Mouse (Mus musculus) retina, postnatal 1 day (tissue): ENCODE measurements at regions not wholly inside any gene's neighbourhood (a gene's known extent, or its start where the extent isn't known, plus 50 kb on each side); places are given as distances from the start of the nearest gene placed in this dataset.

Experiments used
- DNase-seq: peaks from one replicate; pipeline ENCODE4 v3.0.0-alpha.2; 2012

DNA sequence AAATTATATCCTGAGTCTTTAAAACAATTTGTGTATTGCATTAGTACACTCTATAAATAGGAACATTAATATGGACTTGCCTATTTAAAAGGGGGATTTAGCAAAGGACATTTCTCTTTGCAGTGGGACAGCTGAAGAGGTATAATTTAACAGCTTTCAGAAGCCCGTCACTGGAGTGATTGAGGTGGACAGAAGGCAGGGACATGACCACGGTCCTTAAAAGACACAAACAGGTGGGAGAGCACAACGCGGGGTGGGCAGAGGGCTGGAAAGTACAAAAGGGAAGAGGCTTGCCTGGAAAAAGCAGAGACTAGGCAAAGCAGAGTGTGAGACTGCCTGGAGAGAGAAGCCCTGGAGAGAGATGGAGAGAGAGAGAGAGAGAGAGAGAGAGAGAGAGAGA, 51.9 kb upstream of the Pkhd1 start:
- DNase-seq: no peak

DNA sequence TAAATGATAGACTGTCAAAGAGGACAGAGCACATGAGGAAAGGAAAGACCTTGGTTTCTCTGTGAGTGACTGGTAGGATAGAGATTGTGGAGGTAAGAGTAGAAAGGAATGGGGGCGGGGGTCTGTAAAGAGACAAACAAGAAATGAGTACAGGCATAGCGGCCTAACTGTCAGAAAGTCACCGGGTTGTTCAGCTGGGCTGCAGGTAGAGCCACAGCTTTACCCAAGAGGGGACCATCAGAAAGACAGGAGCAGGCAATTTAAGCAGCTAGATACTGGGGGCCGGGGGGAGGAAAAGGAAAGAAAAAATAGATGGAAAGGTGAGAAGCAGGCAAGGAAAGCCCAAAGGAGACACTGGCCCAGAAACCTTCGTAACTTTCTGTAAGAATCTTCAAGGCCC, 52.6 kb upstream of the Pkhd1 start:
- no peak for DNase-seq

DNA sequence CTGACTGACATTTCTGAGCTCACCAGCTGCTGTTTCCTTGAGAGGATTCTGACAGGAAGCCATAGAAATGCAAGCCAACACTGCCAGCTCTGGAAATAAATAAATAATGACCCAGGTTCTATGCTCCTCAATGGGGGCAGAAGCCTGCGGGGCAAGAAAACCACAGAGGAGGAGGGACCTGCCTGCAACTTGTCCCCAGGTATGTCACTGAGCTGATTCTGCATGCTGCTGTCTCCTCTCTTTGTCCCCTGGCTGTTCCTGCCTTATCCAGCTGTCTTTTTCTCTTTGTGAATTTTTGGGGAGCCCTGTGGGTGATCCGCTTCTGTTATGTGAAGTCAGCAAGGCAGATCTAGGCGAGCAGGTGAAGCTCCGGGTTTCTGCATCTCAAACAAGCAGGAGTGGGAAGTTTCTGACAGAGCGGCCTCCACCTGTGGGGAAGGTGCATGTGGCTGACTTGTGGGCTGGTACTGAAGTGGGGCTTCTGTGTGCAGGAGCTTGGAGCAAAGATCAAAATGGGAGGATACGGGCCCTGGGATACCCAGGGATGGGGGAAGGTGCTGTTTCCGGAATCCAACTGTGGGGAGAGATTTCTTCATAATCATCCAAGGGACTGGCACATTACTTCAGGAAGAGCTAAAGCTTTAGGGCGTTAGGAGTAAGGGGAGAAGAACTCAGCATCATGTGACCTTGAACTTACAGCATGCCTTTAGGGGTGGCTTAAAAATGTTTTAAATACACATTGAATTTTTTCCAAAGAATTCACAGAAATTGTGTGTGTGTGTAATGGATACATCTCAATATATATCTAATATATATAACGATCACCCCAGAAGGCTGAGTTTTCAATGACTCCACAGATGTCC, 53.3 kb upstream of the Pkhd1 start:
- peak; percentile 10 for DNase-seq

DNA sequence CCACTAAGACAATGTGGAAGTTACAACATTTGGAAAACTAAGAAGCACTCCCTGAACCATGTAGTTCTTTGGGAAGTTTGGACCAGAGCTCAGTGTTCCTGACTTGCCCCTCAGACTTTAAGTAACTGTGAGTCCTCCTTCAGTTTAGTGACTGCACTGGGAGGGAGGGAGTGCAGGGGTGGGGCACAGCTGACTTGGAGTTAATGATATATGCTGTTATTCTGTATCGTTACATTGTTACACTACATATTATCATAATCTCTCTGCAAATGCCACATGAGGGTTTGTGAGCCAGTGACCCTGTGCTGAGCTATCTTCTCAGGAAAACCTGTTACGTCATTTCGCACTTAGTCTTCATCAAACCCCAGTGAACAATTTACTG, 53.9 kb upstream of the Pkhd1 start:
- DNase-seq: no peak

DNA sequence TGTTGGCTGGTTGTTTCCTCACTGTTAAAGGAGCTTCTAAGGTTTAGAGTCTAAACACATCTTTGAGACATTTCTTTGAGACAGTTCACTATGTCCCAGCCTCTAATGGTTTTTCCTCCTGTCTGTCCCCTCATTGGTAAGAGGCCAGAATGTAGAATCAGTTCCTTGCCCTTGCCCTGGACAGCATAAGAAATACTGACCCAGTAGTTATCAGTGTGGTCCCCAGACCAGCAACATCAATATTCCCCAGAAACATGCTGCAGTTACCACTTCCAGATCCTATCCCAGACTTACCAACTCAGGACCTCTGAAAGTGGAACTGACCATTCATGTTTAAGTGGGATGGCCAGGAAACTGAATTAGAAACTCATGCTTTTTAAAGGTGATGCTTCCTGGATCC, 54.4 kb upstream of the Pkhd1 start:
- DNase-seq: no peak

DNA sequence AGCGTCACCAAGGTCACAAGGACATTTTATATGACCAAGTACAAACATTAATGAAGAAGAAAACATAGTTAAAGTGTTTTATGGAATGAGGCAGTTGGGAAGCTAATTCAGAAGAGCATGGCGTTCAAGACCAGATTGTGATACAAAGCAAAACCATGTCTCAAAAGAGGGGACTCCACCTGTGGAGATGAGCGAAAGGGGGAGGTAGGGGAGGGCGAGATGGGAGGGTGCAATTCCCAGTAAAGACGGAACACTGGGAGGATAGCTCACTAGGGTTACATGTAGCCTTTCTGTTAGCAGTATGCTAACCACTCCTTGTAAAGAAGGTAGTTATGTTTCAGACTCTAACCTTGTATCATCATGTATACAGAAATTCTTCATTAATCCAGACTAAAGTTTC, 55.1 kb upstream of the Pkhd1 start:
- DNase-seq: no peak

DNA sequence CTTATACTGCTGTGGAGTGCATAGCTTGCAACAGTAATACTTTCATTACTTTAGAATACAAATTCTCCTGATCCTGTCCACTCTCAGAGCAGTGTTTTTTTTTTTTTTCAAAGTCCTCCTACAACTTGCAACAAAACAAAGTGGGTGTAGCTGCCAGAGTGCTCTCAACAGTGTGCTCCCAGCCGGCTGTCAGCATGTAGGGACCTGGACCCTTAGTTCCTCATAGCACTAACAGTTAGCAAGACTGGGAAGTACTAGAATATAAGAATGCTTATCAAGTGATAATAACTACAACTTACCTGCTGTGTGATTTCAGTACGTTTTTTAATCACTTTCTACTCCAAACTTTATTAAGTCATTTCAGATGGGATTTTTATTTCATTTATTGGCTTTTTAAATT, 55.5 kb upstream of the Pkhd1 start:
- no peak for DNase-seq

DNA sequence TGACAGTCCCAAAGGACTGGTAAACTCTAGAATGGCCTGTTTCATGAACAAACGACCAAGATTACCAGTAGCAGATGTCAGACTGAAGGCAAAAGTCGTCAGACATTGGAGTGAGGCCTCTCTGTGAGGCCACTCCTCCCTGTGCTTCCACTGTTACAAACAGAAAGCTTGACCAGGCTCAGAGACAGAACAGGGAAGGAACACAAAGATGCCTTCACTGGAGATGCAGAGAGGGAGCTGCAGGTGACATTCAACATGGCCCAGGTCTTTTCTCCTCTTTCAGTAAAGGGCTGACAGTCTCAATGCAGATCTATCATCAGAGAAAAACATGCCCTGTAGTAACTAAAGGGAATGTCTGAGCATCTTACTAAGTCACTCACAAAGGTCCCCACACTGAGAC, 56.1 kb upstream of the Il17a start:
- no peak for DNase-seq

DNA sequence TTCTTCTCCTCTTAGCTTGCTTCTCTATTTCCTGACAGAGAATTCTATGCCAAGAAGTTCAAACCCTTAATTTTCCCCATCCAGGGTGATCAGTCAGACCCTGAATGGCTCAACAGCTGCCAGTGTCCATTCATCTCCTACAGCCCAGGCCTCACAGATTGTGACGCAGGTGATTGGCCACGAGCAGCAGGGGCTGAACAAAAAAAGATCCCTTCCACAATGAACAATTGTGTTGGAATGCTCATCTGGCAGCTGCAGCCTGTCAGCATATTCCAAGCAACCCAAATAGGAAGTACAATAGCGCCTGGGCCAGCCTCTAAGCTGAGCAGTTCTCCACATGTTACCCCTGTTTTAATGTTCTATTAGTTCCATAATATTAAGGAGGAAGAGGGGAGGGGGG, 52.7 kb upstream of the Il17a start:
- peak; percentile 87 for DNase-seq

DNA sequence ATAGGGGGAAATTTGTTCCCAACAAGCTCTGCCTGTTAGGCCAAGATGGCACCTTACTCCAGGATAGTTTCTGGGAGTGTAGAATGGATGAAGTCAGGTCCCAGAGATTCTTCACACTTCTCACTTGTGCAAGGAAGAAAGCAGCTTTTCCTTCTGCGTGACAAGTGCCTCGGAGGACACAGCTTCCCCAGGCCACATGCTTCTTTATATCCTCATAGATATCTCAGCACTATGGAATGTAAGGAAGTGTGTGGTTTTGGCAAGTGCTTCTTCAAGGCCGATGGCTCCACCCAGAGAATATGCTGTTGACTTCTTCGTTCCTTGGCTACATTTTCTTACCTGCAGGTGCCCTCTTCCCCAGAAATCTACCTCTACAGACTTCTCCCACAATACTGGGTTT, 51.9 kb upstream of the Il17a start:
- DNase-seq: no peak

DNA sequence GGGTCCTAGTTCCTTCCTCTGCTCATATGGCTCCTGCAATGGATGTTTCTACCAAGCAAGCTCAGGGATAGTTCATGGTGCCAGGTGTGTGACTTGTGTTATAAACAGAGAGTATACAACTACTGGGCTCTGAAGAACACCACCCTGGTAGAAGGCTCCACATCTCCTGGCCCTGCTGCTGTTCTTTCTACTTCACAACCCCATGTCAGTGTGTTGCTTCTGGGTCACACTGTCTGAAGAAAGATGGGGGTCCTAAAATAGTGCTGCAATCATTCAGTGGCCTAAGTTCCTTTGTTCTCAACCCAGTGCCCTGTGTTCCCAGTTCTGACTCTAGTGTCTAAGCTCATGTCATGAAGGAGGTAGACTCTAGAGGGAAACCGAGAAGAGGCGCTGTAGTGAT, 51.4 kb upstream of the Il17a start:
- no peak for DNase-seq

DNA sequence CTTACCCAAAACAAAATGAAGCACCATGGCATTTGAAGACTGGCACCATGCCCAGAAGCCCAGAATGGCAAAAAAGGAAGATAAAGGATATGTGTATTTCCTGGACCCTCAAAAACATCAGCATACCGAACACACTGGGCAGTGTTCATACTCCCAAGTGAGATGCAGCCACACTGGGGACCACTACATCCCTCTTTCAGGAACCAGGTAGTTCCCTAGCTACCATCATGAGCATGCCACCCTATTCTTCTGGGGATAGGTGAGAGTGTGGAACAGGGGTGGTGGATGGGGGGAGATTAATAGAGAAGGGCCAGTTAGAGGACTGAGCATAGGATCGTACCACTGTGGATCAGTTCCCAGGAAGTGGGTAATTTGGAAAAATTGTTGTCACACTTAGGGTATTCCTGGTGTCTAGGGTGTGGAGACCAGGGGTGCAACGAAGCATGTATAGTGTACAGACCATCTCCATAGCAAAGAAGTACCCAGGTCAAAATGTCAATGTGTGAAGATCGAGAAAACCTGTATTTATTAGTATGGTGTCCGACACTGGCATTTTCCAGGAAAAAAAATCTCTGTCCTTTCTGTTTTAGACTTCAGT, 50.9 kb upstream of the Il17a start:
- no peak for DNase-seq

DNA sequence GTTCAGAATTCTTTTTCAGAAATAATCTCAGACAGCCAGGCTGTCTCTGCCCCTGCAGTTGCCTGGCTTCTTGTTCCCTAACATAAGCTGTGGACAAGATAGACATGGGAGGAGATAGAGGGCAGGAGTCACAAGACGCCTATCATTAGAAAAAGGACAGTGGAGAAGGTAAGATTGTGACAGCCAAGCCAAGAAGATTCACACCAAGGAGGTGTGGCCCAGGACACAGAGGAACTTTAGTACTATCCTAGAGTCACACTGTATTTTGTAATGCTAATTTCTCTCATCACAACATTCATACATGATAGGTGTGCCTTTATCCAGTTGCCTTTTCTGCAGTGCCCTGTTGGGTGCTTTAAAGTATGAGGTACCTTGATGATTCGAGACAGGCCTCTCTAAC, 50.2 kb upstream of the Il17a start:
- no peak for DNase-seq
